In the genomic region with DNA sequence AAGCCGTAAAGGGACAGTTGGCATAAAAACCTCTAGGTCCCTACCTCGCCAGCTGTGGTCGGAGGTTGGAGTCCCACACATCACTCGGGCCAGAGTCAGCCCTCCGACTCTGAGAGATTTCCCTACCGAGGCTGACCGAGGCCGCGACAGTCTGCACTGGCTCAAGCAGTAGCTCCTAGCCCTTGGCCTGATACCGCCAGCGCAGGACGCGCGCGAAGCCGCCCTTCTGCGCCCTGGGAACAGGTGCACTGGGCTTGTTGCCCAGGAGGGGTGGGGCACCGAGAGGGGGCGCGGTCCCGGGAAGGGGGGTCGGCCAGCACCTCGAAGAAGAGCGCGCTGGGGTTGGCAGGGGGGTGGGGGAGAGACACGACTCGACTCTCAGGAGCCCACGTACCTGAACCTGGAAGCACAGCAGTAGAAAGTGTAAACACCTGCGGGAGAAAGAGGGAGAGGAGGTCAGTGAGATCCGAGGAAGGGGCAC, we compare ENCODE assay signal across 8 mouse cellular contexts. TPM values are rescaled to one million over a fixed set of nuclear protein-coding genes. Genes with fewer than 3 reads are reported as not detected.
DNase-seq lines count a peak whose midpoint lies in the region; ATAC-seq and TF ChIP-seq lines count a peak whose summit lies in the region.

No protein-coding gene starts in this region.

- no peaks in the 10 kb centered on the region; the same call in 1 of the 2 replicates for H3K27me3 ChIP-seq in forebrain, postnatal 0 days (ENCODE audit: insufficient read depth, low read length)
- peaks cover 22% of the 10 kb centered on the region for H3K27me3 ChIP-seq in liver, adult 2 months (ENCODE audit: control insufficient read depth, insufficient read depth, low read length)

- 3% methylated on average over 30 of the region's 30 CpGs for WGBS in forebrain, postnatal 0 days
- 5% methylated on average over 30 of the region's 30 CpGs for WGBS in liver, adult 2 months

- no peak overlapping the region for H3K27ac ChIP-seq in bone marrow macrophage, adult 2 months (ENCODE audit: insufficient read depth, low read depth, low read length)
- no peak overlapping the region for H3K27ac ChIP-seq in forebrain, postnatal 0 days (ENCODE audit: low read depth, low read length)
- H3K27ac ChIP-seq in liver, adult 2 months (replicated peaks; ENCODE audit: insufficient read depth, low read depth, low read length): no peak overlapping the region

- TF ChIP-seq POLR2A in bone marrow macrophage, adult 2 months (IDR thresholded peaks at IDR 0.05; ENCODE audit: borderline replicate concordance, low read depth, low read length): no peak
- no peak for TF ChIP-seq POLR2A in liver, adult 2 months (IDR thresholded peaks at IDR 0.05; ENCODE audit: extremely low read depth, insufficient read depth, low read length)

- no peaks in the 10 kb centered on the region for H3K79me2 ChIP-seq in liver, adult 2 months (ENCODE audit: control insufficient read depth, insufficient read depth, low read length)

- peak overlapping the region; percentile 79 for H3K4me2 ChIP-seq in forebrain, postnatal 0 days (ENCODE audit: low read depth)

- H3K9me3 ChIP-seq in forebrain, postnatal 0 days (ENCODE audit: low read length): no peaks in the 10 kb centered on the region

- ATAC-seq in CD4-positive, CD25-positive, alpha-beta regulatory T cell, adult 4 months: no peak
- ATAC-seq in forebrain, postnatal 0 days: no peak

- peaks cover 7% of the 10 kb centered on the region for H3K4me1 ChIP-seq in bone marrow macrophage, adult 2 months (ENCODE audit: control insufficient read depth, insufficient read depth, low read length)
- H3K4me1 ChIP-seq in forebrain, postnatal 0 days (ENCODE audit: insufficient read depth): peaks cover 7% of the 10 kb centered on the region
- peaks cover 6% of the 10 kb centered on the region; the same call in 1 of the 2 replicates for H3K4me1 ChIP-seq in liver, adult 2 months (ENCODE audit: control insufficient read depth, insufficient read depth, low read length)

- H3K4me3 ChIP-seq in bone marrow macrophage, adult 2 months (ENCODE audit: insufficient read depth, low read length): peak overlapping the region; percentile 40
- peak overlapping the region; percentile 68 for H3K4me3 ChIP-seq in forebrain, postnatal 0 days (ENCODE audit: low read depth, low read length)
- peak overlapping the region; percentile 20; the same call in 1 of the 2 replicates for H3K4me3 ChIP-seq in liver, adult 2 months (ENCODE audit: insufficient read depth, low read depth, low read length)

- peak; percentile 35 for DNase-seq in CD4-positive, CD25-positive, alpha-beta regulatory T cell, adult 2 months (ENCODE audit: low read depth, low spot score)
- DNase-seq in forebrain, postnatal 0 days: no peak
- DNase-seq in induced T-regulatory cell, adult 2 months (ENCODE audit: low read depth): peak; percentile 35
- DNase-seq in liver, adult 2 months (ENCODE audit: extremely low read depth, low read depth, low spot score): no peak
- peak; percentile 60 for DNase-seq in neural tube, embryonic 10.5 days (ENCODE audit: extremely low spot score, low spot score)
- peak; percentile 62 for DNase-seq in thymus, postnatal 4 days

- peak overlapping the region; percentile 67 for H3K9ac ChIP-seq in forebrain, postnatal 0 days
- H3K9ac ChIP-seq in liver, adult 2 months (ENCODE audit: low read depth, low read length): no peak overlapping the region

- H3K36me3 ChIP-seq in forebrain, postnatal 0 days (ENCODE audit: insufficient read depth): peaks cover 16% of the 10 kb centered on the region; the same call in 1 of the 2 replicates
- peaks cover 13% of the 10 kb centered on the region for H3K36me3 ChIP-seq in liver, adult 2 months (ENCODE audit: control insufficient read depth, insufficient read depth, low read length)

- no peak for TF ChIP-seq CTCF in bone marrow macrophage, adult 2 months (IDR thresholded peaks at IDR 0.05; ENCODE audit: low read depth, low read length)
- TF ChIP-seq CTCF in forebrain, postnatal 0 days (IDR thresholded peaks at IDR 0.05; ENCODE audit: low read depth): no peak
- TF ChIP-seq CTCF in liver, adult 2 months (IDR thresholded peaks at IDR 0.05; ENCODE audit: low read depth, low read length): no peak

RNA-seq across cellular contexts. Expression of a gene that starts 0.5 kb away (rescaled TPM):
- polyA plus RNA-seq in CD4-positive, CD25-positive, alpha-beta regulatory T cell, adult 4 months (2017; shearing (Covaris generic)): not detected
- not detected in 2 replicates for polyA plus RNA-seq in bone marrow macrophage, adult 2 months (2012; ENCODE audit: insufficient read depth, insufficient read length, missing spikeins)
- total RNA-seq in forebrain, postnatal 0 days (2014; rRNA removed): 5.9 and 8.1 TPM in 2 replicates
- 3.9 and 5.2 TPM in 2 replicates for polyA plus RNA-seq in forebrain, postnatal 0 days (2015; fragmentation: Nextera tagmentation; extraction: Ambion mirVana)
- not detected in 2 replicates for total RNA-seq in liver, adult 2 months (2014; rRNA removed)
- not detected in 2 replicates for polyA plus RNA-seq in liver, adult 2 months (2012; rRNA removed)

RNA-seq across cellular contexts. Expression of a gene that starts 16.3 kb away (rescaled TPM):
- polyA plus RNA-seq in CD4-positive, CD25-positive, alpha-beta regulatory T cell, adult 4 months (2017; shearing (Covaris generic)): 1,000 to 10,000 TPM; 1,268 to 1,417 TPM
- polyA plus RNA-seq in bone marrow macrophage, adult 2 months (2012; ENCODE audit: insufficient read depth, insufficient read length, missing spikeins): 679 and 687 TPM in 2 replicates
- 452 and 473 TPM in 2 replicates for total RNA-seq in forebrain, postnatal 0 days (2014; rRNA removed)
- 400 and 441 TPM in 2 replicates for polyA plus RNA-seq in forebrain, postnatal 0 days (2015; fragmentation: Nextera tagmentation; extraction: Ambion mirVana)
- total RNA-seq in liver, adult 2 months (2014; rRNA removed): 160 and 197 TPM in 2 replicates
- polyA plus RNA-seq in liver, adult 2 months (2012; rRNA removed): 22.0 and 25.4 TPM in 2 replicates

RNA-seq across cellular contexts. Expression of a gene that starts 56.7 kb away (rescaled TPM):
- not detected for polyA plus RNA-seq in CD4-positive, CD25-positive, alpha-beta regulatory T cell, adult 4 months (2017; shearing (Covaris generic))
- not detected in 2 replicates for polyA plus RNA-seq in bone marrow macrophage, adult 2 months (2012; ENCODE audit: insufficient read depth, insufficient read length, missing spikeins)
- total RNA-seq in forebrain, postnatal 0 days (2014; rRNA removed): not detected in 2 replicates
- not detected in 2 replicates for polyA plus RNA-seq in forebrain, postnatal 0 days (2015; fragmentation: Nextera tagmentation; extraction: Ambion mirVana)
- not detected in 2 replicates for total RNA-seq in liver, adult 2 months (2014; rRNA removed)
- polyA plus RNA-seq in liver, adult 2 months (2012; rRNA removed): not detected in 2 replicates

Comparison
In these comparisons a context has a peak if more than half of its experiments do, and no peak if none do; other contexts are left out.
1. DNase-seq: peak in CD4-positive, CD25-positive, alpha-beta regulatory T cell, adult 2 months (single experiment), induced T-regulatory cell, adult 2 months (single experiment), neural tube, embryonic 10.5 days (single experiment) and thymus, postnatal 4 days (single experiment); none in forebrain, postnatal 0 days (single experiment) and liver, adult 2 months (single experiment).
2. RNA of a gene that starts 16.3 kb away (polyA plus RNA-seq): 1,268 to 1,417 TPM in CD4-positive, CD25-positive, alpha-beta regulatory T cell, adult 4 months, 679 to 687 TPM in bone marrow macrophage, adult 2 months and 400 to 441 TPM in forebrain, postnatal 0 days; 22.0 to 25.4 TPM in liver, adult 2 months; every median in the first group is over 10 times any median in the second.
3. Peak in every context shown above with its lines, with median percentiles within 50 percentile points of each other: H3K4me3 ChIP-seq.